Mouse (Mus musculus) CH12.LX (cell line): Measurements from ENCODE around the gene Dpysl5.

Experiments
- CHD2 ChIP-seq: IDR thresholded peaks from 2 replicates; pipeline ENCODE4 v1.6.1; 2011; ENCODE audit warnings: low read length, improper control_type of control experiment
- CTCF ChIP-seq, 2 experiments: IDR thresholded peaks in 1 of 2; conservative IDR thresholded peaks in 1 of 2; 2 replicates each; pipeline ENCODE4 v1.5.1; 2011 to 2012; ENCODE audit warnings: low read depth in 2 of 2, low read length in 2 of 2, improper control_type of control experiment in 1 of 2, inconsistent platforms in 1 of 2, mild to moderate bottlenecking in 1 of 2, moderate library complexity in 1 of 2

- TF ChIP-seq CTCF (conservative IDR thresholded peaks at IDR 0.05 in 1 of 2, IDR thresholded peaks at IDR 0.05 in 1 of 2; ENCODE audit: low read depth in 2 of 2, low read length in 2 of 2) (no peak), CHD2 (no peak)
Measured at GRCm38 (mm10) chr5:30797482-30797881, 86.1 kb downstream of the Dpysl5 start.
